Mouse (Mus musculus): ENCODE measurements at regions not wholly inside any gene's neighbourhood (a gene's known extent, or its start where the extent isn't known, plus 50 kb on each side); places are given as distances from the start of the nearest gene placed in this dataset.

- WGBS, result 33% methylated on average over 11 of the region's 11 CpGs
These were observed 62.8 kb upstream of the Gpr12 start for GRCm38 (mm10) chr5:146647628-146648380.

GRCm38 (mm10) chr5:146644499-146644898 lies 59.5 kb upstream of the Gpr12 start:
- no peak overlapping the region for H3K4me2 ChIP-seq (replicated peaks; ENCODE audit: low read depth, low read length)
- no peak overlapping the region for H3K27ac ChIP-seq (ENCODE audit: low read depth, low read length)
- no peaks in the 10 kb centered on the region for H3K4me1 ChIP-seq (ENCODE audit: control insufficient read depth, insufficient read depth, low read length)
- ATAC-seq (ENCODE audit: low FRiP score, low TSS enrichment), result 0 out of 2 replicates have a peak, but pooled peaks have one; percentile 78
- no peaks in the 10 kb centered on the region for H3K27me3 ChIP-seq (ENCODE audit: control insufficient read depth, insufficient read depth, low read length)
- H3K36me3 ChIP-seq (ENCODE audit: control insufficient read depth, insufficient read depth, low read length), result no peaks in the 10 kb centered on the region
- WGBS, result 3% methylated on average over 4 of the region's 4 CpGs
- no peak overlapping the region for H3K9ac ChIP-seq (ENCODE audit: low read depth, low read length)
- no peaks in the 10 kb centered on the region for H3K9me3 ChIP-seq (ENCODE audit: control insufficient read depth, low read length)
- H3K4me3 ChIP-seq (ENCODE audit: low read length), result no peak overlapping the region

More at GRCm38 (mm10) chr5:146647628-146648380, 62.8 kb upstream of the Gpr12 start:
- Histone ChIP-seq H3K4me3 (ENCODE audit: low read length) (no peak overlapping the region), H3K9me3 (ENCODE audit: control insufficient read depth, low read length) (no peaks in the 10 kb centered on the region), H3K27me3 (ENCODE audit: control insufficient read depth, insufficient read depth, low read length) (no peaks in the 10 kb centered on the region), H3K27ac (ENCODE audit: low read depth, low read length) (no peak overlapping the region), H3K36me3 (ENCODE audit: control insufficient read depth, insufficient read depth, low read length) (no peaks in the 10 kb centered on the region), H3K9ac (ENCODE audit: low read depth, low read length) (no peak overlapping the region), H3K4me2 (replicated peaks; ENCODE audit: low read depth, low read length) (no peak overlapping the region), H3K4me1 (ENCODE audit: control insufficient read depth, insufficient read depth, low read length) (no peaks in the 10 kb centered on the region)
- no peak for ATAC-seq (ENCODE audit: low FRiP score, low TSS enrichment)

GRCm38 (mm10) chr5:146641931-146642330 lies 56.9 kb upstream of the Gpr12 start:
- Histone ChIP-seq H3K4me3 (ENCODE audit: low read length) (no peak overlapping the region), H3K9me3 (ENCODE audit: control insufficient read depth, low read length) (0 out of 2 replicates have a peak, but pooled peaks cover 4% of the 10 kb centered on the region), H3K4me1 (ENCODE audit: control insufficient read depth, insufficient read depth, low read length) (no peaks in the 10 kb centered on the region), H3K27ac (ENCODE audit: low read depth, low read length) (no peak overlapping the region), H3K27me3 (ENCODE audit: control insufficient read depth, insufficient read depth, low read length) (no peaks in the 10 kb centered on the region), H3K9ac (ENCODE audit: low read depth, low read length) (no peak overlapping the region), H3K4me2 (replicated peaks; ENCODE audit: low read depth, low read length) (no peak overlapping the region), H3K36me3 (ENCODE audit: control insufficient read depth, insufficient read depth, low read length) (no peaks in the 10 kb centered on the region)
- 84% methylated on average over 6 of the region's 6 CpGs for WGBS
- ATAC-seq (ENCODE audit: low FRiP score, low TSS enrichment), result no peak

GRCm38 (mm10) chr5:146636859-146637258 lies 51.8 kb upstream of the Gpr12 start:
- 66% methylated on average over 6 of the region's 6 CpGs for WGBS
- no peaks in the 10 kb centered on the region for H3K27me3 ChIP-seq (ENCODE audit: control insufficient read depth, insufficient read depth, low read length)

More at GRCm38 (mm10) chr5:146636859-146637258, 51.8 kb upstream of the Gpr12 start:
- no peak for ATAC-seq (ENCODE audit: low FRiP score, low TSS enrichment)
- H3K4me2 ChIP-seq (replicated peaks; ENCODE audit: low read depth, low read length), result no peak overlapping the region
- H3K9me3 ChIP-seq (ENCODE audit: control insufficient read depth, low read length), result 0 out of 2 replicates have a peak, but pooled peaks cover 4% of the 10 kb centered on the region
- H3K36me3 ChIP-seq (ENCODE audit: control insufficient read depth, insufficient read depth, low read length), result no peaks in the 10 kb centered on the region
- no peak overlapping the region for H3K27ac ChIP-seq (ENCODE audit: low read depth, low read length)
- H3K4me3 ChIP-seq (ENCODE audit: low read length), result no peak overlapping the region
- no peaks in the 10 kb centered on the region for H3K4me1 ChIP-seq (ENCODE audit: control insufficient read depth, insufficient read depth, low read length)
- H3K9ac ChIP-seq (ENCODE audit: low read depth, low read length), result no peak overlapping the region

Measured in kidney, embryonic 14.5 days (tissue).